Mouse (Mus musculus) lung, adult 18-20 months (tissue): Measurements from ENCODE around the gene Arhgap6.

Experiments
- DNase-seq, 2 experiments: peaks; one replicate each; pipeline ENCODE4 v3.0.0; 2022; ENCODE audit warnings: mixed read lengths in 2 of 2

Gene Arhgap6

DNA sequence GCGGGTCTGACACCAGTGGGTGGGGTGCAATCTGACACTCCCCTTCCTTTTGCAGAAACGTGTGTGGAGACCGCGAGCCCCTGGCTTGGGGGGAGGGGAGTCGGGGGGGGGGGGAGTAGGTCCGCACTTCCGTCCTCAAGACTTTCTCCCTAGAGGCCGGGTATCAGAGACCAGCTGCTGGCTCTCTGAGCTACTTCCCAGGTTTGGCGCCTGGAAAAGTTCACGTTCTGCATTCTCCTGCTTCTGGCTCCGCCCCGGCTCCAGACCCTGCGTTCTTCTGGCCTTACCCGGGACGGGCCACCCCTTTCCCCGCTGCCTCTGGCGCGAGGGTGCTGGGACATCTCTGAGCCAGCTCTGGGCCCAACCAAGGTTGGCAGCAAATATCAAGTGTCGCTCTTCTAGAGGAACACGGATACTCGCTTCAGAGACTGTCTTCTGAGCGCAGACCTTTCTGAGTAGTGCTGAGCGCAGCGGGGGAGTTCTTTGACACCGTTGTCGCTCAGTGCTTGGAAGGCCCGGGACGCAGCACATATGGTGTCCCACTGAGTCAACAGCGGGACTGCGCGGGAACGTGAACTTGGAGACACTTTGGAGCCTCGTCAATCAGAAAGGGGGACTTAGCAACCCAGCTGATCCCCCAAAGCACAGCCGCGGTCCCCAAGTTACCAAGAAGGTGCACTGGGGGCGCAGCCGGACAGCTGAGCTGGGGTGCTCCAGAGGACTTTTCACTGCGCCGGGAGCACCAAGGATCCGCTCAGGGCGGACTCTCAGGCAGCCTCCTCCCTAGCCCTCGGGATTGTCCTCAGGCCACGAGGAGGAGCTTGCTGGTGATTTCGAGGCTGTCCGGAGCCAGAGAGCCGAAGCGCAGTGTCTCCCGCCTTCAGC, at the start of gene Arhgap6:
TSS of gene Arhgap6 (plus strand) at position 126 of the 885 bp plus-strand sequence.
- DNase-seq: peak; percentile 18 to 20

DNA sequence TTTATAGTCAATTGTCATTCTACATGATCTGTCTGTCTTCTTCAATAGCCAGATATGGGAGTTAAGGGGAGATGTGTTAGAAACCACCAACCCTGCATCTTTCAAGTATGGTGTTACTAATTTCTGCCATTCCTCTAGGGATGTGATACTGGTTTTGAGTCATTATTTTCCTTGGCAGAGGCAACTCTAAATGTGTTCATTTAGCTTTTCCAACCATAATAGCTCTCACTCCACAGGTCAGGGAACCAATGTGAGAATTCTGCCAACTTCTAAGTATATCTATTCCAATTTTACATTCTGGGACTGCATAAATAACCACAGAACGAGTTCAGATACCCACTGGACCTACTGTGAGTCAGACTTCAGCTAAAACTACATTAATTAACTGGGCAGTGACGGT, 47.9 kb upstream of the Arhgap6 start:
- no peak for DNase-seq

DNA sequence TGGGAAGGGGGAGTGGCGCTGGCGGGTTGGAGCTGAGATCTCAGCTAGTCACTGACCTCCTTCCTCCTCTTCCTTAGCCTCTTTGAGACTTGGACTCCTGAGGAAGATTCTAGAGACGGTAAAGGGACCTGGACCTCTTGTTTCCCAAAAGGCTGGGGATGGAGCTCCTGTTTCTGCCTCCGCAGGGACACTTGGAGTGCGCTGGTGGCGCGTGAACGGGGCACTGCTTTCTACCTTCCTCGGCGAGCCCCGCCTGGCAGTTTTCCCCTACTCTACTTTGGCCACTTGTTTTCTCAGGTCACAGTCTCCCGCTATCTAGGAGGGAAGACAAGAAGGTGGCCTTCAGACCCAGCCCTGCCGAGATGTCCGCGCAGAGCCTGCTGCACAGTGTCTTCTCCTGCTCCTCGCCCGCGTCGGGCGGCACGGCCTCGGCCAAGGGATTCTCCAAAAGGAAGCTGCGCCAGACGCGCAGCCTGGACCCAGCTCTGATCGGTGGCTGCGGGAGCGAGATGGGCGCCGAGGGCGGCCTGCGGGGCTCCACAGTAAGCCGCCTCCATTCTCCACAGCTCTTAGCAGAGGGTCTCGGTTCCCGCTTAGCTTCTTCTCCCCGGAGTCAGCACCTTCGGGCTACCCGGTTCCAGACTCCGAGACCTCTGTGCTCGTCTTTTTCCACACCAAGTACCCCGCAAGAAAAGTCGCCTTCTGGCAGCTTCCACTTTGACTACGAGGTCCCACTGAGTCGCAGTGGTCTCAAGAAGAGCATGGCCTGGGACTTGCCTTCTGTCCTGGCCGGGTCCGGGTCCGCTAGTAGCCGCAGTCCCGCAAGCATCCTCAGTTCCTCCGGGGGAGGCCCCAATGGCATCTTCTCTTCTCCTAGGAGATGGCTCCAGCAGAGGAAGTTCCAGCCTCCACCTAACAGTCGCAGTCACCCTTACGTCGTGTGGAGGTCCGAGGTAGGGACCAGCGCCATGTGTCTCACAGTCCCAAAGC, 1.3 kb downstream of the Arhgap6 start:
- no peak for DNase-seq

DNA sequence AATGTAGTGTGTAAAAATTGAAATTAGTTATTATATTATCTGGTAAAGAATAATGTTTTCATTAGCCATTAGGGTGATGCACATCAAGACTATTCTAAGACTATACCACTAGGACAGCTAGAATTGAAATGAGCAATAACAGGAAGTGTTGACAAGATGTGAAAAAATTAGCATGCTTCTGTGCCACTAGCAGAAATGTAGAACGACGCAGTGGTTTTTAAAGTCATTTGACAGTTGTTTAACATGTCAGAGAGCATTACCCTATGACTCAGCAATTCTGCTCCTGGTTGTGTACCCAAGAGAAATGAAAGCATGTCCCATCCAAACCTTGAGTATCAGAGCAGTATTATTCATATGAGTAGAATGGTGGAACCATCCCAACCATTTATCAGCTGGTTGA, 9.8 kb downstream of the Arhgap6 start:
- DNase-seq: no peak

DNA sequence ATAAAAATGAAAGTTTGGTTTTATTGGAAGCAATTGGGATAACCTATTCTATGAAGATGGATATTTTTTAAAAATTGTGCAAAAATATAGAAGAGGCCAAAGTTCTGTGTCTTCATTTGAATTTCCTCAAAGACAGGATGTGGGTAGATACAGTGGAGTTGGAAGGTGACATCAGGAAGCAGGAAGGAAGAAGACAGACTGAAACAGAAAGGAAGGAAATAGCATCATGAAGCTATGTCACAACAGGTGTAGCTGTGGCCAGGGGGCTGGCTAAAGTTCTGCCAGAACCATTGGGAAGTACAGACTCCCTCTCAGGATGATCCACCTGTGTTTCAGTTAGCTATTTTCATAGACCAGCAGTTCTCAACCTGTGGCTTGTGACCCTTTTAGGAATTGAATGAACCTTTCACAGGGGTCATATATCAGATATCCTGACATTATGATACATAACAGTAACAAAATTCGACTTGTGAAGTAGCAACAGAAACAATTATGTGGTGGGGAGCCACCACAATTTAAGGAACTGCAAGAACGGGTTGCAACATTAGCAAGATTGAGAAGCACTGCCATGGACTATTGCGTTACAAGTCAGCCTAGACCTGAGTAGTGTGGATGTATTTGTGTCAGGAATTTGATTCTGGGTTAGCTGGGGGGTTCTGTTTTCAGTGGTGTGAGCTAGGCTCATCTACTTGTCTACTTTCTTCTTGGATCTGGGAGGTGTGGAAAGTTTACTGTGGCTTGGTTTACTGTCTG, 15.8 kb downstream of the Arhgap6 start:
- DNase-seq: no peak

DNA sequence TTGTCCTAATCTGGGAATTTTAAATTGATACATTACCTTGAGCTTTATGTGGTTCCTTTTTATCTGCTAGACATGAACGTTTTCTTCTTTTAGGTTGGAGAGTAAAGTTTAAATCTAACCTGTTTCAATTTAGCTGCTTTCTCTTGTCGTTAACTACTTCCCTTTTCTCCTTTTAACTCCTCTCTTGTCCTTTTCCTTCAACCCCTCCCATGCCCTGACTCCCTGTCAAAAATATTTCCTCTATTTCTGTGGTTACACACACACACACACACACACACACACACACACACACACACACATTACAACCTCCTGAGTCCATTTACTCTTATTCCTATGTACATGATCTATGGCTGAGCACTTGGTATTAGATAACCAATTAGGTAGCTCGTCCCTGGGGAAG, 24.0 kb downstream of the Arhgap6 start:
- DNase-seq: no peak

DNA sequence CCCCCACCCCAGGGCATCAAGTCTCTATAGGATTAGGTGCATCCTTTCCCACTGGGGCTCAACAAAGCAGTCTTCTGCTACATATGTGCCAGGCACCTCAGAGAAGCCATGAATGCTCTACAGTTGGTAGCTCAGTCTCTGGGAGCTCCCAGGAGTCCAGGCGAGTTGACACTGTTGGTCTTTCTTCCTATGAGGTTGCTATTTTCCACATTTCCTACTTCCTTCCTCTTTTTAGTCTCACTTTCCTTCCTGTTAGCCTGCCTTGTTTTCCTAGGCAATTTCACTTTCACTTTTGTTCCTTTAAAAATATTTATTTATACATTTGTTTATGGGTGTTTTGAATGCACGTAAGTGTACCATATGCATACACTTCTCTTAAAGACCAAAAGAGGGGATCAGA, 29.3 kb downstream of the Arhgap6 start:
- DNase-seq: no peak

DNA sequence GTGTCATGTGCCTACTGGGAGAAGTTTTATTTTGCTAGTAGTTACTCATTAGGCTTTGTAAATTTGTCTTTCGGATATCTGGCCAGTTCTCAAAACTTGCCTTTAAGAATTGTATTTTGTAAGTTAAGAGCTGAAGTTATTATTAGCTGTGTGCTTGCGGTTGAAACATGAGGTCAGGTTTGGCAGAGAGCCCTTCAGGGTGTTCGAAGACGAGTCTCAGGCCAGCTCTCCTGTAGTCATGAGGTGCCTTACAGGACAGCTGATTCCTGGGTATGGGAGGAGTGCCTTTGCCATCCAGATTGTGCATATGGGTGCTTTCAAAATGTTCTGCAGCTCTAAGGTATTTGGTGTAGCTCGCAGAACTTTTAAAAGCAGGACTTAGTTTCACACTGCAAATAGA, 37.4 kb downstream of the Arhgap6 start:
- DNase-seq: peak; percentile 7 to 25

DNA sequence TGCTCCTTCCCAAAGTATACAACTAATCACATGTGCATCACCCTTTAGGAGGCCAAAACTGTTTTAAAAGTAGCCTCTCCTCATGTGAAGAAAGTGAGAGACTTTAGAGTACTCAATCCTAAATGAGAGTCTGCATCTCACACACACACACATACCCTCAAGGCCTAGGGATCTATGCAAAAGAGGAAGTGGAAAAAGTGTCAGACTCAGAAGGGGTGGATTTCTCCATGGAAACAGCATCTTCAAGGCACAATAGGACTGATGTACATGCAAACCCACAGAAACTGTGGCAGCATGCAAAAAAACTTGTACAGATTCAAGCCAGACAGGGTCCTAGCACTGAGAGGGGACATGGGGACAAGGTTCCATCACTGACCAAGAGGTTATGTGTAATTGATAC, 53.2 kb downstream of the Arhgap6 start:
- DNase-seq: no peak

DNA sequence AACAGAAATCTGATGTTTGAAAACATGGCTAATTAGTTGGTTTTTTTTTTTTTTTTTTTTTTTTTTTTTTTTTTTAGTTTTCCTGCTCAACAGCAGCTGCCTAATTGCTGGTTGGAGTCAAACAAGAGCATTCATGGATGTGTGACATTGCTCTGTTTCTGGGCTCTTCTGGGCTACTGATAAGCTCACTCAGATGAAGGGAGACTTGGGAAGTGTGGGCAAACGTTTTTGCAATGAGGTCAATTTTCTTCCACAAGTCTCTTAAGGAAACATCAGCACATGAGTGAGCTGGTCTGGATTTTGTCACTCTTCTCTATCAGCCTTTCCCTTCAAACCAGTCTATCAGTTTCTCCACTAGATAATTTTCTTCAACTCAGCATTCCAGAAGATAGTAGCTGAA, 79.8 kb downstream of the Arhgap6 start:
- no peak for DNase-seq

DNA sequence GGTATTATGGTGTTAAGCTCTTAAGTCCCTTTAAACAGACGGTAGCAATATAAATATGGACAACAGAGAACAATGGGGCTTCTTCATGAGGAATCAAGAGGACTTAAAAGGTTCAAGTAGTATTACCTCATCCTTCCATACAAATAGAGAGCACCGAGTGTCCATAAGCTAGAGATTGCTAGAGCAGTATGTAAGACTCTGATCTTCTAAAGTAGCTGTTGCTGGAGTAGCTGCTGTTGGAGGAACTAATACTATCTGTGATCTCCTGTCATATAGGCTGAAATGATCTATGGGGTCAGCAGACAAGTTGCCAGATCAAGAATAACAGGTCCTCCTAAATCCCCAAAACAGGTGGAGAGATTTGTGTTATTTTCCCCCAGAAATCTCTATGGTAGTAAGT, 108.7 kb downstream of the Arhgap6 start:
- DNase-seq: no peak

DNA sequence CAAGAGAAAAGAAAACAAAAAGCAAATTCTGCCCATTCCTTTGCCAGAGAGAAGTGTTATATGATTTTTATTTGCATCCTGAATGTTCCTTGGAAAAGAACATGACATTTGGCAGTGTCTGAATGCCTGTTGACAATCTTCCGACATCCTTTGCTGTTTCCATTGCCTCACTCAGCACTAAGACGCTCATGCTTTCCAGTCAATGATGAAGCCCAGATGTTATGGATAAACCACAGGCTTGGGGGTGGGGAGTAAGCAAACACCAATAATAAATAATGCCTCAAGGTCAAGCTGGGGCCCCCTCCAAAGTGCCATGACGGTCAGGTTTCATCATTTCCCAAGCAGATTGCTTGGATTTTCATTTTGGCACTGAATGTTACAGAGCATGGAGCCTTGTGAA, 109.2 kb downstream of the Arhgap6 start:
- DNase-seq: peak; percentile 9 to 35

DNA sequence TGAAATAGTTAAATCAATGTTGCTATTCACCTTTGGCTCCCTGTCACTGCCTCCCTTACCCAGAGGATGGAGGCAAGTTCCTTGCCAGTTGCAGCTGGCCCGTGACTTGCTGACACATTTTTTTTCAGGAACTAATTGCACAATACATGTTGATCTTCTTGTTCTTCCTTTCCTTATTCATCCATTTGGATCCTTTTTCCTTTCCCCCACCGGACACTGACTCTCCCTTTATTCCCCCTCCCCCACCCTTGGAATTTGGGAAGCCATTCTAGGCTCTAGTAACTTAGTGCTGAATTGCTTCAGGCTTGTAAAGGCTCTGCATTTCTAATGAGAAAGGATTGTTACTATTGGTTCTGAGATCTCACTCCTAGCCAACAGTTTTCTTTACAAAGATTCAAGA, 112.7 kb downstream of the Arhgap6 start:
- DNase-seq: peak; percentile 5 to 19

DNA sequence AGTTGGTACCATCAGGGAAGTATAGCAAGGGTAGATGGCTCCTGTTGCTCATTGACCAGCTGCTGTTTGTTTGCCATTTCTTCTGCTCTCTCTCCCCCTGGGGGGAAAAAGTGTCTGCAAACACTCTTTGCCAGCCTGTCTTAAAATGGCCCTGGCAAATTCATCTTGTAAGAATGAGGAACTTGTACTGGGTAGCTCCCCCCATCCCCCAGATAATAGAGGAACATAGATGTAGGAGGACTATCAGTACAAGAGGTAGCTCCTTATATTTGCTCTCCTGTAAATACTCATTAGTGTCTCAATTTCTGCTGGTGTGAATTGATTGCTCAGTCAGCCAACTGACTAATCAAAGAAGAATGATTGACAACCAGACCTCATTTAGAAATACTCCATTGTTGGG, 118.6 kb downstream of the Arhgap6 start:
- DNase-seq: no peak

DNA sequence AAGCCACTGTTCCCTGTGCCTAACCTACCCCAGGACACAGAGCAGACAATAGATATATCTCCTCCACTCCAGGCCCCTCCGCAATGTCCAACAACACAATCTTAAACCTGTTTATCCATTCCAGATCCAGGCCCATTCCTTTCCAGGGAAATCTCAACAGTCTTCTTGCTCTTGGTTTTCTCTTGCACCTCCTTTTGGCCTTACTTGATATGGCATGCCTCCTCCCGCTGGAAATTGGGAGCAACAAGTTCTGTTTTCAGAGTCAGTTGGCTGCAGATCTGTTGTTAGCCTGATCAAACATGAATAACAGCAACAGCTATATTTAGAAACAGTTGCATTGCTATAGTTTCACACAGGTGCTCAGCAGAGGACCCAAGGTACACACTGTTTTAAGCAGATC, 126.0 kb downstream of the Arhgap6 start:
- no peak for DNase-seq

DNA sequence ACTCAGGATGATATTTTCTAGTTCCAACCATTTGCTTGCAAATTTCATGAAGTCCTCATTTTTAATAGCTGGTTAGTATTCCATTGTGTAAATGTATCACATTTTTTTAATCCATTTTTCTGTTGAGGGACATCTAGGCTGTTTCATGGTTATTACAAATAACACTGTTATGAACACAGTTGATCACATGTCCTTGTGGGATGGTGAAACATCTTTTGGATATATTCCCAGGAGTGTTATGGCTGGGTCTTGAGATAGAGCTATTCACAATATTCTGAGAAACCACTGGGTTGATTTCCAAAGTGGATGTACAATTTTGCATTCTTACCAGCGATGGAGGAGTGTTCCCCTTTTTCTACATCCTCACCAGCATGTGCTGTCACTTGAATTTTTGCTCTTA, 137.5 kb downstream of the Arhgap6 start:
- DNase-seq: no peak

DNA sequence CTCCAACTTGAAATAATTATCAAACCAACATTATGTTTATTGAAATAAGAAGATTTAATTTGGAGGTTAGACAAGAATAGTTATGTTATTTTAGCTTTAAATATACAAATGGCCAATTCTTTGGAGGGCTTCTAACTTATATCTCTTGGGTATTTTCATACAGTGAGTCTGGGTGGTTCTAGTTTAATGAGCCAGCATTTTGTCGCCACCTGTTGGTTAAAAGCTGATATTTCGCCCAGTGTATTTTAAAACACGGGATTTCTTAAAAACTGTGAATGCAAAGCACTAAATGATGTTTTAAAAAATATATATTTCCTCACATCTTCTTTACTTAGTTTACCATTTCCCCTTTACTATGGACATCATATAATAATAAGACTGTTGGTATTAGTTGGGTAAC, 140.5 kb downstream of the Arhgap6 start:
- DNase-seq: no peak

DNA sequence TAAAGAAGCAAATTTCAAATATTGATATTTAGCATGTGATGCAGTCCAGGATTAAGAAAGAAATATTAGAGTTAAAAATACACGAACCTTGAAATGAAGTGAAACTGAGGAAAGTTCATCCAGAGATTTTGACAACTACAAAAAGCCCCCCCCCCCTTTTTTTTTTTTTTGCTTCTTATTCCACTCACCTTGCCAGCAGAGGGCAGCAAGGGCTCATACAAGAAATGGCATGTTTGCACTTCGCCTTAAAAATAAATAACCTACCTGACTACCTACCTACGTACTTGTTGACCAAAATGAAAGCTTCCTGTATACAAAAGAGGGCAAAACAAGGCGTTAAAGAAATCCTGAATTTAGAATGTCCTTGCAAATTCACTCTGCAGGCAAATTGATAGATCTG, 143.0 kb downstream of the Arhgap6 start:
- peak in 1 of 2 experiments; percentile 26 for DNase-seq

DNA sequence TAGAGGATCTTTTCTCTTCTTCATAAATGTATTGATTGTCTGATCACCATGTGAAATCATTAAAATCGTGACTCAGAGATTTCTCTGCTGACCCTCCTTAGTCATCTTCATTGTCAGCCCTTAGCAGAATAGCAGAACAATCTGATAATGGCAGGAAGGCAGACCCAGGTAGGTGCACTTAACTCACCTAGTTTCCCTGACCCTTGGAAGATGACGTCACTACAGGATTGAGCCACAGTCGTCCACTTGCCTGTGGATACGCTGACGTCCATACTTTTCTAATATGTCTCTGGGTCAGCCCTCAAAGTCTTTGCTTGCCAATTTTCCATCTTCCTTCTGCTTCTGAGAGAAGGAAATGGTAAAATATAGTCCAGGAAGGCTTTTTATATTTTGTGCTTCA, 146.8 kb downstream of the Arhgap6 start:
- DNase-seq: no peak

DNA sequence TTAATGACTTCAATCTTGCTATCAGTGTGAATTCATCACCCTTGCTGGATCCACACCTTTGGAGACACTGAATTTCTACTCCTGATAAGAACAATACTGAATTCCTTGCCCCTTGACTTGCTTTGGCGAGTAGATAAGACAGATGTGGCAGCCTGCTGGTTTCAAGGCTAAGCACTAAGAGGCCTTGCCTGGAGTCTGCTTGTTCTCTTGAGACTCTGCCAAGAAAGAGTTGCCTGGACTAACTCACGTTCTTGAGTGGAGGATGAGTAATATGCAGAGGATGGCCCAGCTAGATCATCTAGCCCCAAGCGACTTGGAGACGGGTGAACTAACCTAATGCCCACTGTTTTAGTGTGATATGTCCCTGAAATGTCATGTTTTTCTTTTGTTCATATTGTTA, 148.3 kb downstream of the Arhgap6 start:
- no peak for DNase-seq

DNA sequence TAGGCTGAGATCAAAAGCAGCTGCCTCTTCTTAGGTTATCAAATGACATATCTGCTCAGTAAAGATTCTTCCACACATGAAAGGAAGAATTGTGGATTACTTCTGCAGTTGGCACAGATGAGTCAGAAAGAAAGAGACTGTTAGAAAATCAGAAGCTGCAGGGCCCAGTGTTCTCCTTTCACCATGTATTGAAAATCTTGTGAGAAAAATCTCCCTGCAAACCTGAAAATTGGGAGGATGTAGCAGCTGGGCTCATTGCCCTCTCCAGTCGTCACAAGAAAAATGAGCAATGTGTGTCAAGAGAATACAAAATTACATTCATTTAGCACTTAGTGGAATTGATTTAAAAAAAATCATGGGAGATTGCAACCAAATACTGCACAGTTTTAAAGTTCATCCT, 180.5 kb downstream of the Arhgap6 start:
- no peak for DNase-seq

DNA sequence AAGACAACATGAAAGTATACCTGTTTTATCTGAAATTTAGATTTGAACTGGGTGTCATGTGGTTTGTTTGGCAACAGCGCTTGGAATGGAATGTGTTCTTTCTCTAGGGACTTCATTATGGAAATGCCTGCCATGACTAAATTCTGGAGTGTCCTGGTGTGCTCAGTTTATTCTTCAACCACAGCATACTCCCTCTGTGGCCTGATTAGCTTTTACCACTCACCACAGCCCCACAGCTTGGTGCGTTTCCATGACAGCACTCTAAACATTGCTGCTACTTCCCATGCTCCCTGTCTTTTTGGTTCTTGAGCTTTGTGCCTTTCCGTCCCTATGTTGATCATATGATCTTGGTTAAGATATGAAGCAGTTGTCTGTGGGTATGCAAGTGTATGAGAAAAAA, 182.9 kb downstream of the Arhgap6 start:
- peak; percentile 5 to 6 for DNase-seq

DNA sequence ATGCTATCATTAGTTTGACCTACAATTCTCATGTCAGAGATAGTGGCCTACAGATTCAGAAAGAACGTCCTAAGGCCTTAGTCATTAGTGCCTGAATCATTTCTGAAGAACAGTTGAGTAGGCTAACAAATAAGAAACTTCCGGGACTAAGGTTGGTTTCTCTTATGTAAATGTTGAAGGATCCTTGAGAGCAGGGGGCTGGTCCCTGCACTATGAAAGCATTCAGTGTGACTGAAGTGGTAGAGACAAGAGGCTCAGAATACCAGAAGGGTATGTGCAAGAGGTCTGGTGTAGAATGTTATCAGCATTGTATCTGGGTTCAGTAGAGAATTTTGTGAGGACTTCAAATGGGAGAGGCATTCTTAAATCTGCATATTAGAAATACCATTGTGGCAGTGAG, 185.5 kb downstream of the Arhgap6 start:
- DNase-seq: peak; percentile 25 to 49
